Comparison of ENCODE assay signal across 7 mouse cellular contexts in genomic region chr10:80063877-80064650, GRCm38 (mm10). TPM values are rescaled to one million over a fixed set of nuclear protein-coding genes. Genes with fewer than 3 reads are reported as not detected.
DNase-seq lines count a peak whose midpoint lies in the region; ATAC-seq lines count a peak whose summit lies in the region.

No protein-coding gene starts in this region.

- WGBS in hindbrain, embryonic 12.5 days = 75% methylated on average over 23 of the region's 23 CpGs
- 75% methylated on average over 23 of the region's 23 CpGs for WGBS in hindbrain, embryonic 11.5 days
- WGBS in midbrain, embryonic 12.5 days = 77% methylated on average over 23 of the region's 23 CpGs
- WGBS in midbrain, embryonic 15.5 days = 77% methylated on average over 23 of the region's 23 CpGs
- WGBS in hindbrain, embryonic 14.5 days = 75% methylated on average over 23 of the region's 23 CpGs

- H3K27me3 ChIP-seq in hindbrain, embryonic 12.5 days = no peaks in the 10 kb centered on the region
- H3K27me3 ChIP-seq in hindbrain, embryonic 11.5 days (ENCODE audit: control insufficient read depth, insufficient read depth, low read length) = no peaks in the 10 kb centered on the region
- no peaks in the 10 kb centered on the region for H3K27me3 ChIP-seq in midbrain, embryonic 12.5 days
- H3K27me3 ChIP-seq in midbrain, embryonic 15.5 days (replicated peaks) = no peaks in the 10 kb centered on the region
- no peaks in the 10 kb centered on the region for H3K27me3 ChIP-seq in hindbrain, embryonic 14.5 days (ENCODE audit: control insufficient read depth, insufficient read depth, low read length)

- no peaks in the 10 kb centered on the region for H3K4me1 ChIP-seq in hindbrain, embryonic 12.5 days
- no peaks in the 10 kb centered on the region for H3K4me1 ChIP-seq in hindbrain, embryonic 11.5 days (replicated peaks; ENCODE audit: control insufficient read depth, insufficient read depth, low read length)
- no peaks in the 10 kb centered on the region for H3K4me1 ChIP-seq in midbrain, embryonic 12.5 days
- H3K4me1 ChIP-seq in midbrain, embryonic 15.5 days = no peaks in the 10 kb centered on the region
- H3K4me1 ChIP-seq in hindbrain, embryonic 14.5 days (replicated peaks; ENCODE audit: control insufficient read depth, insufficient read depth, low read length) = no peaks in the 10 kb centered on the region

- no peak for ATAC-seq in hindbrain, embryonic 12.5 days (ENCODE audit: low FRiP score)
- ATAC-seq in hindbrain, embryonic 11.5 days (ENCODE audit: low FRiP score) = no peak
- ATAC-seq in midbrain, embryonic 12.5 days (ENCODE audit: low FRiP score, low read depth) = no peak
- no peak for ATAC-seq in midbrain, embryonic 15.5 days (replicated peaks)
- no peak for ATAC-seq in hindbrain, embryonic 14.5 days (ENCODE audit: low FRiP score)

- H3K4me2 ChIP-seq in hindbrain, embryonic 12.5 days (replicated peaks) = no peak overlapping the region
- no peak overlapping the region for H3K4me2 ChIP-seq in hindbrain, embryonic 11.5 days (replicated peaks; ENCODE audit: low read depth, low read length)
- no peak overlapping the region for H3K4me2 ChIP-seq in midbrain, embryonic 12.5 days (replicated peaks)
- H3K4me2 ChIP-seq in midbrain, embryonic 15.5 days = no peak overlapping the region
- no peak overlapping the region for H3K4me2 ChIP-seq in hindbrain, embryonic 14.5 days (replicated peaks)

- H3K27ac ChIP-seq in hindbrain, embryonic 12.5 days = 0 out of 2 replicates have a peak overlapping the region, but pooled peaks have one; percentile 32
- no peak overlapping the region for H3K27ac ChIP-seq in hindbrain, embryonic 11.5 days (ENCODE audit: low read depth, low read length)
- no peak overlapping the region for H3K27ac ChIP-seq in midbrain, embryonic 12.5 days (replicated peaks)
- no peak overlapping the region for H3K27ac ChIP-seq in midbrain, embryonic 15.5 days
- 0 out of 2 replicates have a peak overlapping the region, but pooled peaks have one; percentile 57 for H3K27ac ChIP-seq in hindbrain, embryonic 14.5 days

- intact Hi-C loops in left cerebral cortex, postnatal 4 days (cut with DNase I) = no loop called here

- H3K9ac ChIP-seq in hindbrain, embryonic 12.5 days = no peak overlapping the region
- no peak overlapping the region for H3K9ac ChIP-seq in hindbrain, embryonic 11.5 days (ENCODE audit: low read depth, low read length)
- 0 out of 2 replicates have a peak overlapping the region, but pooled peaks have one; percentile 7 for H3K9ac ChIP-seq in midbrain, embryonic 12.5 days (replicated peaks)
- no peak overlapping the region for H3K9ac ChIP-seq in midbrain, embryonic 15.5 days
- no peak overlapping the region for H3K9ac ChIP-seq in hindbrain, embryonic 14.5 days

- H3K4me3 ChIP-seq in hindbrain, embryonic 12.5 days = no peak overlapping the region
- H3K4me3 ChIP-seq in hindbrain, embryonic 11.5 days (ENCODE audit: low read depth, low read length) = no peak overlapping the region
- H3K4me3 ChIP-seq in midbrain, embryonic 12.5 days = no peak overlapping the region
- H3K4me3 ChIP-seq in midbrain, embryonic 15.5 days = no peak overlapping the region
- no peak overlapping the region for H3K4me3 ChIP-seq in hindbrain, embryonic 14.5 days (replicated peaks; ENCODE audit: low read length)

- DNase-seq in hindbrain, embryonic 11.5 days (ENCODE audit: low spot score) = no peak
- DNase-seq in hindbrain, embryonic 14.5 days (ENCODE audit: low spot score) = no peak
- peak; percentile 48 for DNase-seq in thymus, postnatal 25 days
- DNase-seq in left cerebral cortex, postnatal 4 days = no peak

- peaks cover 55% of the 10 kb centered on the region for H3K36me3 ChIP-seq in hindbrain, embryonic 12.5 days
- no peaks in the 10 kb centered on the region for H3K36me3 ChIP-seq in hindbrain, embryonic 11.5 days (ENCODE audit: control insufficient read depth, insufficient read depth, low read length)
- H3K36me3 ChIP-seq in midbrain, embryonic 12.5 days = peaks cover 57% of the 10 kb centered on the region
- 0 out of 2 replicates have a peak, but pooled peaks cover 7% of the 10 kb centered on the region for H3K36me3 ChIP-seq in midbrain, embryonic 15.5 days (replicated peaks)
- H3K36me3 ChIP-seq in hindbrain, embryonic 14.5 days (replicated peaks; ENCODE audit: control insufficient read depth, insufficient read depth) = peaks cover 54% of the 10 kb centered on the region

- no peaks in the 10 kb centered on the region for H3K9me3 ChIP-seq in hindbrain, embryonic 12.5 days (replicated peaks)
- H3K9me3 ChIP-seq in hindbrain, embryonic 11.5 days (ENCODE audit: control insufficient read depth, low read length) = no peaks in the 10 kb centered on the region
- no peaks in the 10 kb centered on the region for H3K9me3 ChIP-seq in midbrain, embryonic 12.5 days
- no peaks in the 10 kb centered on the region for H3K9me3 ChIP-seq in midbrain, embryonic 15.5 days
- H3K9me3 ChIP-seq in hindbrain, embryonic 14.5 days (ENCODE audit: control insufficient read depth, low read length) = no peaks in the 10 kb centered on the region

RNA-seq across cellular contexts. Expression of gene Gpx4, which starts 17.1 kb away (rescaled TPM):
- 449 and 484 TPM in 2 replicates for polyA plus RNA-seq in hindbrain, embryonic 12.5 days (2016; fragmentation: Nextera tagmentation; extraction: Ambion mirVana)
- 543 and 552 TPM in 2 replicates for polyA plus RNA-seq in hindbrain, embryonic 11.5 days (2014; fragmentation: Nextera tagmentation; extraction: Ambion mirVana)
- 483 and 524 TPM in 2 replicates for polyA plus RNA-seq in midbrain, embryonic 12.5 days (2016; fragmentation: Nextera tagmentation; extraction: Ambion mirVana)
- polyA plus RNA-seq in midbrain, embryonic 15.5 days (2015; fragmentation: Nextera tagmentation; extraction: Ambion mirVana) = 522 and 546 TPM in 2 replicates
- polyA plus RNA-seq in hindbrain, embryonic 14.5 days (2014; fragmentation: Nextera tagmentation; extraction: Ambion mirVana) = 556 and 557 TPM in 2 replicates
- total RNA-seq in left cerebral cortex, postnatal 4 days (2021) = 100 to 1,000 TPM; 311 to 347 TPM

RNA-seq across cellular contexts. Expression of gene Polr2e, which starts 24.5 kb away (rescaled TPM):
- 163 and 171 TPM in 2 replicates for polyA plus RNA-seq in hindbrain, embryonic 12.5 days (2016; fragmentation: Nextera tagmentation; extraction: Ambion mirVana)
- 215 and 222 TPM in 2 replicates for polyA plus RNA-seq in hindbrain, embryonic 11.5 days (2014; fragmentation: Nextera tagmentation; extraction: Ambion mirVana)
- polyA plus RNA-seq in midbrain, embryonic 12.5 days (2016; fragmentation: Nextera tagmentation; extraction: Ambion mirVana) = 172 and 173 TPM in 2 replicates
- 132 and 148 TPM in 2 replicates for polyA plus RNA-seq in midbrain, embryonic 15.5 days (2015; fragmentation: Nextera tagmentation; extraction: Ambion mirVana)
- polyA plus RNA-seq in hindbrain, embryonic 14.5 days (2014; fragmentation: Nextera tagmentation; extraction: Ambion mirVana) = 142 and 150 TPM in 2 replicates
- total RNA-seq in left cerebral cortex, postnatal 4 days (2021) = 10 to 100 TPM; 63.9 to 74.2 TPM

RNA-seq across cellular contexts. Expression of gene Sbno2, which starts 41.3 kb away (rescaled TPM):
- polyA plus RNA-seq in hindbrain, embryonic 12.5 days (2016; fragmentation: Nextera tagmentation; extraction: Ambion mirVana) = 15.1 TPM in 2 replicates
- 8.0 and 9.5 TPM in 2 replicates for polyA plus RNA-seq in hindbrain, embryonic 11.5 days (2014; fragmentation: Nextera tagmentation; extraction: Ambion mirVana)
- 14.7 and 15.7 TPM in 2 replicates for polyA plus RNA-seq in midbrain, embryonic 12.5 days (2016; fragmentation: Nextera tagmentation; extraction: Ambion mirVana)
- 13.8 and 16.8 TPM in 2 replicates for polyA plus RNA-seq in midbrain, embryonic 15.5 days (2015; fragmentation: Nextera tagmentation; extraction: Ambion mirVana)
- polyA plus RNA-seq in hindbrain, embryonic 14.5 days (2014; fragmentation: Nextera tagmentation; extraction: Ambion mirVana) = 12.3 and 12.6 TPM in 2 replicates
- 10 to 100 TPM; 28.8 to 30.8 TPM for total RNA-seq in left cerebral cortex, postnatal 4 days (2021)

RNA-seq across cellular contexts. Expression of gene Arhgap45, which starts 47.6 kb away (rescaled TPM):
- polyA plus RNA-seq in hindbrain, embryonic 12.5 days (2016; fragmentation: Nextera tagmentation; extraction: Ambion mirVana) = 8.7 and 8.9 TPM in 2 replicates
- 4.1 and 4.3 TPM in 2 replicates for polyA plus RNA-seq in hindbrain, embryonic 11.5 days (2014; fragmentation: Nextera tagmentation; extraction: Ambion mirVana)
- polyA plus RNA-seq in midbrain, embryonic 12.5 days (2016; fragmentation: Nextera tagmentation; extraction: Ambion mirVana) = 4.5 and 5.6 TPM in 2 replicates
- polyA plus RNA-seq in midbrain, embryonic 15.5 days (2015; fragmentation: Nextera tagmentation; extraction: Ambion mirVana) = 1.9 and 2.2 TPM in 2 replicates
- polyA plus RNA-seq in hindbrain, embryonic 14.5 days (2014; fragmentation: Nextera tagmentation; extraction: Ambion mirVana) = 1.1 and 1.7 TPM in 2 replicates
- total RNA-seq in left cerebral cortex, postnatal 4 days (2021) = 1 to 10 TPM; 1.6 to 1.7 TPM

RNA-seq across cellular contexts. Expression of gene Stk11, which starts 51.5 kb away (rescaled TPM):
- polyA plus RNA-seq in hindbrain, embryonic 12.5 days (2016; fragmentation: Nextera tagmentation; extraction: Ambion mirVana) = 13.1 and 16.1 TPM in 2 replicates
- polyA plus RNA-seq in hindbrain, embryonic 11.5 days (2014; fragmentation: Nextera tagmentation; extraction: Ambion mirVana) = 21.3 and 26.8 TPM in 2 replicates
- 16.7 and 20.3 TPM in 2 replicates for polyA plus RNA-seq in midbrain, embryonic 12.5 days (2016; fragmentation: Nextera tagmentation; extraction: Ambion mirVana)
- 19.6 and 20.5 TPM in 2 replicates for polyA plus RNA-seq in midbrain, embryonic 15.5 days (2015; fragmentation: Nextera tagmentation; extraction: Ambion mirVana)
- polyA plus RNA-seq in hindbrain, embryonic 14.5 days (2014; fragmentation: Nextera tagmentation; extraction: Ambion mirVana) = 20.2 and 24.6 TPM in 2 replicates
- total RNA-seq in left cerebral cortex, postnatal 4 days (2021) = 100 to 1,000 TPM; 100 to 111 TPM

Comparison
In these comparisons a context has a peak if more than half of its experiments do, and no peak if none do; other contexts are left out.
1. H3K27ac ChIP-seq: peak in hindbrain, embryonic 12.5 days (single experiment) and hindbrain, embryonic 14.5 days (single experiment); none in hindbrain, embryonic 11.5 days (single experiment), midbrain, embryonic 12.5 days (single experiment) and midbrain, embryonic 15.5 days (single experiment).